ENCODE assay signal across 27 mouse cellular contexts in genomic region chr15:71157680-71158079, GRCm38 (mm10).
DNase-seq lines count a peak whose midpoint lies in the region; ATAC-seq and TF ChIP-seq lines count a peak whose summit lies in the region.
"Had no signal": no experiment of that assay in that cellular context is flagged by ENCODE, and none has a peak within 500 bp of the region (broad histone marks: within the 10 kb centered on the region; RNA-seq: fewer than 3 reads in every experiment).

No protein-coding gene starts in this region.

- no peaks in the 10 kb centered on the region for H3K9me3 ChIP-seq in forebrain, embryonic 14.5 days (replicated peaks; ENCODE audit: control insufficient read depth, low read length)
- no peaks in the 10 kb centered on the region for H3K9me3 ChIP-seq in forebrain, embryonic 12.5 days
- no peaks in the 10 kb centered on the region for H3K9me3 ChIP-seq in hindbrain, postnatal 0 days (ENCODE audit: low read length)
- H3K9me3 ChIP-seq in hindbrain, embryonic 11.5 days (ENCODE audit: control insufficient read depth, low read length), result no peaks in the 10 kb centered on the region
- H3K9me3 ChIP-seq: embryonic facial prominence, embryonic 13.5 days; limb, embryonic 12.5 days; liver, embryonic 15.5 days; midbrain, embryonic 15.5 days; neural tube, embryonic 12.5 days had no signal

- no peaks in the 10 kb centered on the region for H3K36me3 ChIP-seq in forebrain, embryonic 14.5 days (ENCODE audit: control insufficient read depth, insufficient read depth, low read length)
- no peaks in the 10 kb centered on the region for H3K36me3 ChIP-seq in forebrain, embryonic 12.5 days (replicated peaks)
- H3K36me3 ChIP-seq in hindbrain, postnatal 0 days (ENCODE audit: insufficient read depth, low read length), result no peaks in the 10 kb centered on the region
- no peaks in the 10 kb centered on the region for H3K36me3 ChIP-seq in hindbrain, embryonic 11.5 days (ENCODE audit: control insufficient read depth, insufficient read depth, low read length)
- H3K36me3 ChIP-seq: embryonic facial prominence, embryonic 13.5 days; limb, embryonic 12.5 days; liver, embryonic 15.5 days; midbrain, embryonic 15.5 days; neural tube, embryonic 12.5 days had no signal

- WGBS in forebrain, embryonic 14.5 days, result 84% methylated on average over 2 of the region's 2 CpGs
- WGBS in forebrain, embryonic 12.5 days, result 87% methylated on average over 2 of the region's 2 CpGs
- WGBS in hindbrain, postnatal 0 days, result 59% methylated on average over 2 of the region's 2 CpGs
- 73% methylated on average over 2 of the region's 2 CpGs for WGBS in hindbrain, embryonic 11.5 days

- H3K27me3 ChIP-seq in forebrain, embryonic 14.5 days (replicated peaks; ENCODE audit: control insufficient read depth, insufficient read depth, low read length), result no peaks in the 10 kb centered on the region
- no peaks in the 10 kb centered on the region for H3K27me3 ChIP-seq in forebrain, embryonic 12.5 days
- H3K27me3 ChIP-seq in hindbrain, postnatal 0 days (ENCODE audit: insufficient read depth, low read length), result no peaks in the 10 kb centered on the region
- no peaks in the 10 kb centered on the region for H3K27me3 ChIP-seq in hindbrain, embryonic 11.5 days (ENCODE audit: control insufficient read depth, insufficient read depth, low read length)
- H3K27me3 ChIP-seq: embryonic facial prominence, embryonic 13.5 days; limb, embryonic 12.5 days; liver, embryonic 15.5 days; midbrain, embryonic 15.5 days; neural tube, embryonic 12.5 days; Patski had no signal

- no peak overlapping the region for H3K4me2 ChIP-seq in forebrain, embryonic 14.5 days (ENCODE audit: low read length)
- no peak overlapping the region for H3K4me2 ChIP-seq in forebrain, embryonic 12.5 days
- no peak overlapping the region for H3K4me2 ChIP-seq in hindbrain, postnatal 0 days (ENCODE audit: low read depth, low read length)
- no peak overlapping the region for H3K4me2 ChIP-seq in hindbrain, embryonic 11.5 days (replicated peaks; ENCODE audit: low read depth, low read length)
- H3K4me2 ChIP-seq: embryonic facial prominence, embryonic 13.5 days; limb, embryonic 12.5 days; liver, embryonic 15.5 days; lung, embryonic 14.5 days; midbrain, embryonic 15.5 days; neural tube, embryonic 12.5 days had no signal

- no peak for TF ChIP-seq CTCF in hindbrain, postnatal 0 days (IDR thresholded peaks at IDR 0.05; ENCODE audit: low read depth)

- peak; percentile 41 for DNase-seq in forebrain, embryonic 14.5 days (ENCODE audit: low spot score)
- DNase-seq in hindbrain, postnatal 0 days (ENCODE audit: low spot score), result peak; percentile 32
- DNase-seq in hindbrain, embryonic 11.5 days (ENCODE audit: low spot score), result no peak
- peak; percentile 10 for DNase-seq in right cerebral cortex, postnatal 4 days
- DNase-seq in right cerebral cortex, postnatal 25 days, result no peak
- DNase-seq in kidney, postnatal 14 days, result no peak
- DNase-seq in adrenal gland, postnatal 36 days, result no peak
- DNase-seq: adrenal gland, postnatal 10 days; cerebellum, adult 9-10 months; gastrocnemius, postnatal 10 days; heart, postnatal 14 days; kidney, adult 8-10 months; kidney, postnatal 10 days; layer of hippocampus, adult 9-11 months; lung, embryonic 14.5 days; lung, postnatal 14 days; thymus, adult 18-20 months; thymus, postnatal 25 days had no signal

- H3K4me1 ChIP-seq in forebrain, embryonic 14.5 days (ENCODE audit: control insufficient read depth, insufficient read depth, low read length), result no peaks in the 10 kb centered on the region
- no peaks in the 10 kb centered on the region for H3K4me1 ChIP-seq in forebrain, embryonic 12.5 days
- no peaks in the 10 kb centered on the region for H3K4me1 ChIP-seq in hindbrain, postnatal 0 days (ENCODE audit: insufficient read depth, low read length)
- H3K4me1 ChIP-seq in hindbrain, embryonic 11.5 days (replicated peaks; ENCODE audit: control insufficient read depth, insufficient read depth, low read length), result no peaks in the 10 kb centered on the region
- H3K4me1 ChIP-seq: embryonic facial prominence, embryonic 13.5 days; limb, embryonic 12.5 days; liver, embryonic 15.5 days; midbrain, embryonic 15.5 days; neural tube, embryonic 12.5 days had no signal

- H3K4me3 ChIP-seq in forebrain, embryonic 14.5 days (ENCODE audit: low read depth, low read length), result no peak overlapping the region
- no peak overlapping the region for H3K4me3 ChIP-seq in forebrain, embryonic 12.5 days (replicated peaks)
- no peak overlapping the region for H3K4me3 ChIP-seq in hindbrain, postnatal 0 days (ENCODE audit: low read length)
- no peak overlapping the region for H3K4me3 ChIP-seq in hindbrain, embryonic 11.5 days (ENCODE audit: low read depth, low read length)
- H3K4me3 ChIP-seq: embryonic facial prominence, embryonic 13.5 days; limb, embryonic 12.5 days; liver, embryonic 15.5 days; midbrain, embryonic 15.5 days; neural tube, embryonic 12.5 days had no signal

- no peak overlapping the region for H3K9ac ChIP-seq in forebrain, embryonic 14.5 days (ENCODE audit: low read length)
- H3K9ac ChIP-seq in forebrain, embryonic 12.5 days, result no peak overlapping the region
- no peak overlapping the region for H3K9ac ChIP-seq in hindbrain, postnatal 0 days (replicated peaks; ENCODE audit: low read length)
- H3K9ac ChIP-seq in hindbrain, embryonic 11.5 days (ENCODE audit: low read depth, low read length), result no peak overlapping the region
- H3K9ac ChIP-seq: embryonic facial prominence, embryonic 13.5 days; limb, embryonic 12.5 days; liver, embryonic 15.5 days; lung, embryonic 14.5 days; midbrain, embryonic 15.5 days; neural tube, embryonic 12.5 days had no signal

- no peak for ATAC-seq in forebrain, embryonic 14.5 days
- no peak for ATAC-seq in forebrain, embryonic 12.5 days (ENCODE audit: low FRiP score)
- no peak for ATAC-seq in hindbrain, postnatal 0 days
- no peak for ATAC-seq in hindbrain, embryonic 11.5 days (ENCODE audit: low FRiP score)
- ATAC-seq: intestine, embryonic 16.5 days; midbrain, embryonic 15.5 days; Patski had no signal

- H3K27ac ChIP-seq in forebrain, embryonic 14.5 days (ENCODE audit: low read depth, low read length), result no peak overlapping the region
- H3K27ac ChIP-seq in forebrain, embryonic 12.5 days, result no peak overlapping the region
- H3K27ac ChIP-seq in hindbrain, postnatal 0 days, result no peak overlapping the region
- no peak overlapping the region for H3K27ac ChIP-seq in hindbrain, embryonic 11.5 days (ENCODE audit: low read depth, low read length)
- H3K27ac ChIP-seq: embryonic facial prominence, embryonic 13.5 days; limb, embryonic 12.5 days; liver, embryonic 15.5 days; midbrain, embryonic 15.5 days; neural tube, embryonic 12.5 days; stomach, postnatal 0 days had no signal

Comparison
In these comparisons a context has a peak if more than half of its experiments do, and no peak if none do; other contexts are left out.
1. DNase-seq: peak in forebrain, embryonic 14.5 days (single experiment), hindbrain, postnatal 0 days (single experiment) and right cerebral cortex, postnatal 4 days (single experiment); none in hindbrain, embryonic 11.5 days (single experiment), right cerebral cortex, postnatal 25 days (single experiment), kidney, postnatal 14 days (single experiment) and adrenal gland, postnatal 36 days (0 of 2).